Mouse (Mus musculus): ENCODE results near the gene Cfap73.
A peak's percentile ranks its signal among the peaks of the same experiment; 100 is the strongest.

Gene Cfap73

GRCm38 (mm10) chr5:120612822-120613604 is 21.0 kb downstream of the Cfap73 start:
- DNase-seq (ENCODE audit: low read depth, low spot score) = peak; percentile 100

GRCm38 (mm10) chr5:120612442-120612821 is 21.6 kb downstream of the Cfap73 start, which contains the start of the genes Rita1 and Ddx54:
TSS of gene Rita1 (minus strand) at chr5:120612589.
TSS of gene Ddx54 (plus strand) at chr5:120612739.
- peak; percentile 96 for DNase-seq (ENCODE audit: low read depth, low spot score)

- DNase-seq (ENCODE audit: low read depth, low spot score) = no peak
These were observed 22.6 kb downstream of the Cfap73 start for GRCm38 (mm10) chr5:120611416-120611815.

GRCm38 (mm10) chr5:120610906-120611305 is 23.1 kb downstream of the Cfap73 start:
- no peak for DNase-seq (ENCODE audit: low read depth, low spot score)

- no peak for DNase-seq (ENCODE audit: low read depth, low spot score)
These were observed 24.7 kb downstream of the Cfap73 start for GRCm38 (mm10) chr5:120609246-120609775.

- peak; percentile 27 for DNase-seq (ENCODE audit: low read depth, low spot score)
These were observed 26.7 kb downstream of the Cfap73 start for GRCm38 (mm10) chr5:120607335-120607734.

- DNase-seq (ENCODE audit: low read depth, low spot score) = peak; percentile 28
These were observed 27.3 kb downstream of the Cfap73 start for GRCm38 (mm10) chr5:120606590-120607200.

GRCm38 (mm10) chr5:120605688-120606087 is 28.3 kb downstream of the Cfap73 start:
- DNase-seq (ENCODE audit: low read depth, low spot score) = peak; percentile 95

- DNase-seq (ENCODE audit: low read depth, low spot score) = no peak
These were observed 28.8 kb downstream of the Cfap73 start for GRCm38 (mm10) chr5:120605241-120605661.

GRCm38 (mm10) chr5:120604839-120605238 is 29.2 kb downstream of the Cfap73 start:
- DNase-seq (ENCODE audit: low read depth, low spot score) = peak; percentile 89

GRCm38 (mm10) chr5:120603515-120603914 is 30.5 kb downstream of the Cfap73 start:
- no peak for DNase-seq (ENCODE audit: low read depth, low spot score)

GRCm38 (mm10) chr5:120602210-120602609 is 31.8 kb downstream of the Cfap73 start:
- no peak for DNase-seq (ENCODE audit: low read depth, low spot score)

- DNase-seq (ENCODE audit: low read depth, low spot score) = peak; percentile 82
These were observed 32.9 kb downstream of the Cfap73 start for GRCm38 (mm10) chr5:120600946-120601668.

GRCm38 (mm10) chr5:120599625-120600024 is 34.4 kb downstream of the Cfap73 start:
- no peak for DNase-seq (ENCODE audit: low read depth, low spot score)

GRCm38 (mm10) chr5:120594485-120594884 is 39.5 kb downstream of the Cfap73 start:
- DNase-seq (ENCODE audit: low read depth, low spot score) = no peak

GRCm38 (mm10) chr5:120592141-120592540 is 41.9 kb downstream of the Cfap73 start:
- peak; percentile 85 for DNase-seq (ENCODE audit: low read depth, low spot score)

GRCm38 (mm10) chr5:120590356-120591010 is 43.6 kb downstream of the Cfap73 start:
- DNase-seq (ENCODE audit: low read depth, low spot score) = peak; percentile 96

GRCm38 (mm10) chr5:120588569-120589094 is 45.4 kb downstream of the Cfap73 start, which contains the start of the genes Tpcn1 and Iqcd:
TSS of gene Tpcn1 (minus strand) at chr5:120588673.
TSS of gene Iqcd (plus strand) at chr5:120589016.
- peak; percentile 99 for DNase-seq (ENCODE audit: low read depth, low spot score)

- no peak for DNase-seq (ENCODE audit: low read depth, low spot score)
These were observed 46.0 kb downstream of the Cfap73 start for GRCm38 (mm10) chr5:120587940-120588568.

GRCm38 (mm10) chr5:120587616-120587926 is 46.5 kb downstream of the Cfap73 start:
- DNase-seq (ENCODE audit: low read depth, low spot score) = no peak

Data from R1 (cell line).